24 mouse cellular contexts compared by ENCODE assay signal in the genomic region with DNA sequence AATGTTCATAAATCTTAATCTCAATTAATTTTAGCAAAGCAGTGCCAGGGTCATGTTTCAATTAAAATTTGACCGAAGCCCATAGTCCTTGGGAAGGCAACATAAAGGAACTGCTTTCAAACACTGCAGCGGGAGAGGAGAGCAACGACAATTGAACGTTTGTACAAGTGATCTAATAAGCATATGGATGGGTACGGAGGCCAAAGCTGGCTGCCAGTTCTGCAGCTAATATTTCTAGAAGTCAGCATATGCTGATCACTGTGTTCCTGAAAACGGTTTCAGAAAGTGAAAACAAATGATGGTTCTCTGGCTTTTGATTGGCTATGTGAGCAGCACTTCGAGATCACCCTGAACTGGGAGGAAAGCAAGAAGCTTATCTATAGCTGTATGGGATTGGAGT.
A peak's percentile ranks its signal among the peaks of the same experiment; 100 is the strongest.
DNase-seq lines count a peak whose midpoint lies in the region; ATAC-seq and TF ChIP-seq lines count a peak whose summit lies in the region.
"Had no signal": no experiment of that assay in that cellular context is flagged by ENCODE, and none has a peak within 500 bp of the region (broad histone marks: within the 10 kb centered on the region; RNA-seq: fewer than 3 reads in every experiment).

No protein-coding gene starts in this region.

- H3K27me3 ChIP-seq in forebrain, embryonic 15.5 days = no peaks in the 10 kb centered on the region
- no peaks in the 10 kb centered on the region for H3K27me3 ChIP-seq in forebrain, postnatal 0 days (ENCODE audit: insufficient read depth, low read length)
- H3K27me3 ChIP-seq in neural tube, embryonic 12.5 days (replicated peaks) = no peaks in the 10 kb centered on the region
- H3K27me3 ChIP-seq: intestine, embryonic 15.5 days; limb, embryonic 12.5 days; liver, embryonic 13.5 days had no signal

- no peak for TF ChIP-seq CTCF in forebrain, postnatal 0 days (IDR thresholded peaks at IDR 0.05; ENCODE audit: low read depth)

- H3K4me3 ChIP-seq in forebrain, embryonic 15.5 days = no peak overlapping the region
- H3K4me3 ChIP-seq in forebrain, postnatal 0 days (ENCODE audit: low read depth, low read length) = no peak overlapping the region
- H3K4me3 ChIP-seq in neural tube, embryonic 12.5 days = no peak overlapping the region
- H3K4me3 ChIP-seq: intestine, embryonic 15.5 days; limb, embryonic 12.5 days; liver, embryonic 13.5 days; myocyte had no signal

- no peak overlapping the region for H3K27ac ChIP-seq in forebrain, embryonic 15.5 days (replicated peaks)
- H3K27ac ChIP-seq in forebrain, postnatal 0 days (ENCODE audit: low read depth, low read length) = no peak overlapping the region
- H3K27ac ChIP-seq in neural tube, embryonic 12.5 days = no peak overlapping the region
- H3K27ac ChIP-seq: intestine, embryonic 15.5 days; limb, embryonic 12.5 days; liver, embryonic 13.5 days had no signal

- no peak overlapping the region for H3K9ac ChIP-seq in forebrain, embryonic 15.5 days (replicated peaks)
- no peak overlapping the region for H3K9ac ChIP-seq in forebrain, postnatal 0 days
- H3K9ac ChIP-seq in neural tube, embryonic 12.5 days = no peak overlapping the region
- H3K9ac ChIP-seq: intestine, embryonic 15.5 days; limb, embryonic 12.5 days; liver, embryonic 13.5 days; lung, embryonic 14.5 days had no signal

- 20% methylated on average over 7 of the region's 7 CpGs for WGBS in forebrain, embryonic 15.5 days
- WGBS in forebrain, postnatal 0 days = 19% methylated on average over 7 of the region's 7 CpGs
- WGBS in neural tube, embryonic 12.5 days = 31% methylated on average over 7 of the region's 7 CpGs

- no peaks in the 10 kb centered on the region for H3K9me3 ChIP-seq in forebrain, embryonic 15.5 days
- H3K9me3 ChIP-seq in forebrain, postnatal 0 days (ENCODE audit: low read length) = no peaks in the 10 kb centered on the region
- H3K9me3 ChIP-seq in neural tube, embryonic 12.5 days = no peaks in the 10 kb centered on the region
- H3K9me3 ChIP-seq: G1E; intestine, embryonic 15.5 days; limb, embryonic 12.5 days; liver, embryonic 13.5 days had no signal

- DNase-seq in forebrain, postnatal 0 days = no peak
- DNase-seq in layer of hippocampus, adult 18-20 months (ENCODE audit: low spot score in 2 of 2) = peak; percentile 8 to 66
- no peak for DNase-seq in layer of hippocampus, postnatal 25 days (ENCODE audit: extremely low spot score in 1 of 2, low spot score in 1 of 2)
- no peak for DNase-seq in neural tube, embryonic 10.5 days (ENCODE audit: extremely low spot score, low spot score)
- peak; percentile 17 for DNase-seq in telencephalon, adult 2 months (ENCODE audit: low read depth, low spot score)
- DNase-seq: adrenal gland, postnatal 36 days; cerebellum, adult 2 months; gastrocnemius, postnatal 14 days; heart, adult 18-20 months; heart, postnatal 36 days; kidney, adult 9 months; kidney, postnatal 25 days; liver, embryonic 13.5 days; lung, embryonic 14.5 days; lung, postnatal 36 days; retina, postnatal 1 day; right cerebral cortex, postnatal 4 days had no signal

- no peaks in the 10 kb centered on the region for H3K36me3 ChIP-seq in forebrain, embryonic 15.5 days
- no peaks in the 10 kb centered on the region for H3K36me3 ChIP-seq in forebrain, postnatal 0 days (ENCODE audit: insufficient read depth)
- H3K36me3 ChIP-seq in neural tube, embryonic 12.5 days = no peaks in the 10 kb centered on the region
- H3K36me3 ChIP-seq: G1E; intestine, embryonic 15.5 days; limb, embryonic 12.5 days; liver, embryonic 13.5 days had no signal

- no peak overlapping the region for H3K4me2 ChIP-seq in forebrain, embryonic 15.5 days (replicated peaks)
- no peak overlapping the region for H3K4me2 ChIP-seq in forebrain, postnatal 0 days (ENCODE audit: low read depth)
- H3K4me2 ChIP-seq in neural tube, embryonic 12.5 days (replicated peaks) = 0 out of 2 replicates have a peak overlapping the region, but pooled peaks have one; percentile 7
- H3K4me2 ChIP-seq: intestine, embryonic 15.5 days; limb, embryonic 12.5 days; liver, embryonic 13.5 days; lung, embryonic 14.5 days had no signal

- ATAC-seq in forebrain, embryonic 15.5 days (replicated peaks) = peak; percentile 39; the same call in 1 of the 2 replicates
- ATAC-seq in forebrain, postnatal 0 days = no peak; the same call in 1 of the 2 replicates
- no peak for ATAC-seq in neural tube, embryonic 12.5 days (ENCODE audit: low FRiP score, low read depth)
- ATAC-seq in megakaryocyte progenitor cell, adult 5-6 weeks (replicated peaks; ENCODE audit: poor library complexity) = no peak
- ATAC-seq: intestine, embryonic 15.5 days had no signal

- peaks cover 17% of the 10 kb centered on the region for H3K4me1 ChIP-seq in forebrain, embryonic 15.5 days
- 0 out of 2 replicates have a peak, but pooled peaks cover 5% of the 10 kb centered on the region for H3K4me1 ChIP-seq in forebrain, postnatal 0 days (ENCODE audit: insufficient read depth)
- no peaks in the 10 kb centered on the region for H3K4me1 ChIP-seq in neural tube, embryonic 12.5 days
- H3K4me1 ChIP-seq: limb, embryonic 12.5 days; liver, embryonic 13.5 days had no signal

Comparison
In these comparisons a context has a peak if more than half of its experiments do, and no peak if none do; other contexts are left out.
1. DNase-seq: peak in layer of hippocampus, adult 18-20 months (2 of 2) and telencephalon, adult 2 months (single experiment); none in forebrain, postnatal 0 days (single experiment), layer of hippocampus, postnatal 25 days (0 of 2) and neural tube, embryonic 10.5 days (single experiment).